Mouse (Mus musculus): ENCODE measurements around the gene Smarcc1. TPM values are rescaled to one million over a fixed set of nuclear protein-coding genes. Genes with fewer than 3 reads are reported as not detected.
"Not testable (repeated sequence)": the region's sequence is repeated elsewhere in the genome, so short reads cannot be mapped to it uniquely, and the experiment has no call there.

Gene Smarcc1
- polyA plus RNA-seq, 1 experiment from 2014 or later = 96.3 TPM

DNA sequence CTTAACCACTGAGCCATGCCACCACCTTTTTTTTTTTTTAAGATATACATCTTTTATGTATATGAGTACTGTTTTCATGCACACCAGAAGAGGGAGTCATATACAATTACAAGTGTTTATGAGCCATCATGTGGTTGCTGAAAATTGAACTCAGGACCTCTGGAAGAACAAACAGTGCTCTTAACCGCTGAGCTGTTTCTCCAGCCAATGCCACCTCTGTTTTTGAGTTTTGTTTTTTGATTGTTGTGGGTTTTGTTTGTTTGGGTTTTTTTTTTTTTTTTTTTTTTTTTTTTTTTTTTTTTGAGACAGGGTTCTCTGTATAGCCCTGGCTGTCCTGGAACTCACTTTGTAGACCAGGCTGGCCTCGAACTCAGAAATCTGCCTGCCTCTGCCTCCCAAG lies 43.0 kb downstream of the Smarcc1 start:
- WGBS = 94% methylated on average over 2 of the region's 2 CpGs
- H3K4me3 ChIP-seq (ENCODE audit: low read length); H3K27me3 ChIP-seq (ENCODE audit: insufficient read depth, low read length); ATAC-seq (ENCODE audit: low FRiP score, low TSS enrichment); H3K9ac ChIP-seq (replicated peaks; ENCODE audit: low read length); H3K4me2 ChIP-seq (replicated peaks; ENCODE audit: low read depth, low read length); H3K4me1 ChIP-seq (ENCODE audit: insufficient read depth, low read length); H3K27ac ChIP-seq (ENCODE audit: low read length); H3K9me3 ChIP-seq (ENCODE audit: low read length): not testable (repeated sequence)
- H3K36me3 ChIP-seq (ENCODE audit: insufficient read depth, low read length) = peaks cover 57% of the 10 kb centered on the region

DNA sequence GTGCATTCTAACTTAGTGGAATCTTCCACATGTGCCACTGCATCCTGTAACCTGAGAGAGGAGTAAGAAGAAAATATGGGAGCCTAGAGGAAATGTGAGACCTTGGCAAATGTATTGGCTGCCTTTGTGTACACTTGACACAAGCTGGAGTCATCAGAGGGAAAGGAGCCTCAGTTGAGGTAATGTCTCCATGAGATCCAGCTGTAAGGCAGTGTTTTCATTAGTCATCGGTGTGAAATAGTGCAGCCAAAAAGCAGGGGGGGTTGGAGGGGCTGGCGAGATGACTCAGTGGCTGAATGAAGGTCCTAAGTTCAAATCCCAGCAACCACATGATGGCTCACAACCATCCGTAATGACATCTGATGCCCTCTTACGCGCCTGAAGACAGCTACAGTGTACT lies 44.9 kb downstream of the Smarcc1 start:
- 77% methylated on average over 5 of the region's 5 CpGs for WGBS
- H3K36me3 ChIP-seq (ENCODE audit: insufficient read depth, low read length) = peaks cover 51% of the 10 kb centered on the region

DNA sequence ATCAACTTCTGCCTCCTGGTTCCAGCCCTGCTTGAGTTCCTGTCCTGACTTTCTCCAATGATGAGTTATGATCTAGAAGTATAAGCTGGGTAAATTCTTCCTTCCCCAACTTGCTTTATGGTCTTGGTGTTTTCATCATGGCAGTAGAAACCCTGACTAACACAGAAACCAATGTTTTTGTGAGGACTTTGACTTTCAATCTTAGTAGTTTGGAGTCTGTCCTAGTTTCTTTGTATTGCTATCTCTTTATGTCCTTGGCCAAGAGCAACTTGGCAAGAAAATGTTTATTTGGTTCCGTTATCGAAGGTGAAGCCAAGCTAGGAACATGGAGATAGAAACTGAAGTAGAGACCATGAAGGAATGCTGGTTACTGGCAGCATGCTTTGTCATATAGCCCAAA lies 45.6 kb downstream of the Smarcc1 start:
- Histone ChIP-seq H3K4me3 (ENCODE audit: low read length) (no peak overlapping the region), H3K27me3 (ENCODE audit: insufficient read depth, low read length) (no peaks in the 10 kb centered on the region), H3K4me1 (ENCODE audit: insufficient read depth, low read length) (no peaks in the 10 kb centered on the region), H3K27ac (ENCODE audit: low read length) (no peak overlapping the region), H3K9ac (replicated peaks; ENCODE audit: low read length) (no peak overlapping the region), H3K4me2 (replicated peaks; ENCODE audit: low read depth, low read length) (no peak overlapping the region), H3K9me3 (ENCODE audit: low read length) (no peaks in the 10 kb centered on the region), H3K36me3 (ENCODE audit: insufficient read depth, low read length) (peaks cover 52% of the 10 kb centered on the region)
- no peak for ATAC-seq (ENCODE audit: low FRiP score, low TSS enrichment)
- 90% methylated on average over 2 of the region's 2 CpGs for WGBS

More for the DNA sequence above, 44.9 kb downstream of the Smarcc1 start:
- H3K9me3 ChIP-seq (ENCODE audit: low read length) = no peaks in the 10 kb centered on the region
- H3K4me3 ChIP-seq (ENCODE audit: low read length) = no peak overlapping the region
- ATAC-seq (ENCODE audit: low FRiP score, low TSS enrichment) = no peak
- H3K27me3 ChIP-seq (ENCODE audit: insufficient read depth, low read length) = no peaks in the 10 kb centered on the region
- H3K4me2 ChIP-seq (replicated peaks; ENCODE audit: low read depth, low read length) = no peak overlapping the region
- H3K27ac ChIP-seq (ENCODE audit: low read length) = no peak overlapping the region
- no peak overlapping the region for H3K9ac ChIP-seq (replicated peaks; ENCODE audit: low read length)
- no peaks in the 10 kb centered on the region for H3K4me1 ChIP-seq (ENCODE audit: insufficient read depth, low read length)

DNA sequence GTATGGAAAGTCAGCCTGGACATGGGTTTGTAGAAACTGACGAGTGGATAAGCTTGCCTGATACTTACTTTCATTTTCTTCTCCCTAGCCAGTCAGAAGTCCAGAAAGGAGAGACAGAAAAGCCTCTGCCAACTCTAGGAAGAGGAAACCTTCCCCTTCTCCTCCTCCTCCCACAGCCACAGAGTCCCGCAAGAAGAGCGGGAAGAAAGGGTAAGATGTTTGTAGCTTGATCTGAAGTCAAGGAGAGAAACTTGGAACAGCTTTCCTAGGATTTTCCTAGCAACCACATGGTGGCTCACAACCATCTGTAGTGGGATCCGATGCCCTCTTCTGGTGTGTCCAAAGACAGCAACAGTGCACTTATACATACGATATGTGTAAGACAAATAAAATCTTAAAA lies 53.4 kb downstream of the Smarcc1 start:
- H3K4me1 ChIP-seq (ENCODE audit: insufficient read depth, low read length) = no peaks in the 10 kb centered on the region
- 89% methylated on average over 5 of the region's 5 CpGs for WGBS
- no peak overlapping the region for H3K27ac ChIP-seq (ENCODE audit: low read length)
- ATAC-seq (ENCODE audit: low FRiP score, low TSS enrichment) = no peak
- no peak overlapping the region for H3K9ac ChIP-seq (replicated peaks; ENCODE audit: low read length)
- H3K9me3 ChIP-seq (ENCODE audit: low read length) = no peaks in the 10 kb centered on the region
- H3K27me3 ChIP-seq (ENCODE audit: insufficient read depth, low read length) = no peaks in the 10 kb centered on the region
- peaks cover 53% of the 10 kb centered on the region for H3K36me3 ChIP-seq (ENCODE audit: insufficient read depth, low read length)
- H3K4me3 ChIP-seq (ENCODE audit: low read length) = no peak overlapping the region
- no peak overlapping the region for H3K4me2 ChIP-seq (replicated peaks; ENCODE audit: low read depth, low read length)

DNA sequence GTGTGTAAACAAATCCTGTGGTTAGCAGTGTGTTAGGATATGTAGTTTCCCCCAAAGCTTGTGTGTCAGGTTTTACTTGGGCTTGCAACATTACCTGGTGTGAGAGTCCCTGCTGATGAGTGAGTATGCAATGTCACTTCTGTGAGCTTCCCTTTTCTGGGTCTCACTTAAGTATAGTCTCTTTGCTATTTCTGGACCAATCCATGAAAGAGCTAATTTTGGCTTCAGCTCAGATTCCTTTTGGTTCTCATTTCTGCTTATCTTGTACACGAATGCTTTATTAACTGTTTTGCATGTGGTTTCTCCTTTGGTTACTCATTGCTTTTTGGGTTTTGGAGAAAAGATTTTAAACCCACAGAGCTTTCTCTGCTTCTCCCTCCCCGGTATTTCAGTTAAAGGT lies 82.4 kb downstream of the Smarcc1 start:
- peaks cover 69% of the 10 kb centered on the region for H3K36me3 ChIP-seq (ENCODE audit: insufficient read depth, low read length)
- H3K27ac ChIP-seq (ENCODE audit: low read length) = no peak overlapping the region
- no peaks in the 10 kb centered on the region for H3K4me1 ChIP-seq (ENCODE audit: insufficient read depth, low read length)
- H3K4me2 ChIP-seq (replicated peaks; ENCODE audit: low read depth, low read length) = no peak overlapping the region
- no peaks in the 10 kb centered on the region for H3K27me3 ChIP-seq (ENCODE audit: insufficient read depth, low read length)
- no peak overlapping the region for H3K9ac ChIP-seq (replicated peaks; ENCODE audit: low read length)
- H3K9me3 ChIP-seq (ENCODE audit: low read length) = no peaks in the 10 kb centered on the region
- no peak for ATAC-seq (ENCODE audit: low FRiP score, low TSS enrichment)
- WGBS = 87% methylated on average over 2 of the region's 2 CpGs
- H3K4me3 ChIP-seq (ENCODE audit: low read length) = no peak overlapping the region

DNA sequence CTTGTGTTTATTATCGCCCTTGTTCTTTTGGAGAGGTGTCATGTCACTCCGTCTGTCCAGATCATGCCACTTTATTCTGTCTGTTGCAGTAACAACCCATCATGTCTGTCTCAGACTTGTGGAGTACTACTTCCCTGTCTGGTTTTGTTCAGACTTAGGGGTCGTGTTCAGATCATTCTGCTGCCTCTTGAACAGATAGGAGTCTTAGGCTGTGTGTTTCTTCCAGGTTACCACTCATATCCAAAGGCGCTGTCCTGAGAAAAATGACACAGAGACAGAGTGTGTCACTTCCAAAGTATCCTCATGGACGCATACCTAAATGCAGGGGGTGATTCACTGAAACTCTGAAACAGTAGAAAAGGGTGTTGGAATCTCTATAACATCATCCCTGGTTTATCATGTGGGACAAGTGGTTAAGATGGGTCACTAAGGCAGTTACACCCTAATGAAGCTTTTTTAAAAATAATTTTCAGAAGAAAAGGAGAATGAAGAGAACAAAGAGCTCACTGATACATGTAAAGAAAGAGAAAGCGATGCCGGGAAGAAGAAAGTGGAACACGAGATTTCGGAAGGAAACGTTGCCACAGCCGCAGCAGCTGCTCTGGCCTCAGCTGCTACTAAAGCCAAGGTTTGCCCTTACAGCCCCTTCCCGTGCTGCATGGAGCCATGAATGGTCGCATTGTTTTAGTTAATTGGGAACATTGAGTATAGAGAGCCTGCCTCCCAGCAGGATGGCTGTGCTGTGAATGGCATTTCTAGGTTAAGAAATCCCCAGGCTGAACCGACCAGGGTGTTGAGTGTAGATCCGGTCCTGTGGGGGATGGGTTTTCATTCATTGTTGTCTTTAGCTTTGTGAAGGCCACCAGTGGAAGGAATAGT lies 88.3 kb downstream of the Smarcc1 start:
- no peaks in the 10 kb centered on the region for H3K4me1 ChIP-seq (ENCODE audit: insufficient read depth, low read length)
- ATAC-seq (ENCODE audit: low FRiP score, low TSS enrichment) = no peak
- no peak overlapping the region for H3K9ac ChIP-seq (replicated peaks; ENCODE audit: low read length)
- H3K4me2 ChIP-seq (replicated peaks; ENCODE audit: low read depth, low read length) = no peak overlapping the region
- H3K4me3 ChIP-seq (ENCODE audit: low read length) = no peak overlapping the region
- H3K36me3 ChIP-seq (ENCODE audit: insufficient read depth, low read length) = peaks cover 72% of the 10 kb centered on the region
- no peaks in the 10 kb centered on the region for H3K27me3 ChIP-seq (ENCODE audit: insufficient read depth, low read length)
- H3K27ac ChIP-seq (ENCODE audit: low read length) = no peak overlapping the region
- H3K9me3 ChIP-seq (ENCODE audit: low read length) = no peaks in the 10 kb centered on the region
- WGBS = 80% methylated on average over 15 of the region's 15 CpGs

GRCm38 (mm10) chr9:110206437-110206836 lies 88.9 kb downstream of the Smarcc1 start:
- no peak for ATAC-seq (ENCODE audit: low FRiP score, low TSS enrichment)
- H3K27ac ChIP-seq (ENCODE audit: low read length) = no peak overlapping the region
- H3K9me3 ChIP-seq (ENCODE audit: low read length) = no peaks in the 10 kb centered on the region
- 95% methylated on average over 2 of the region's 2 CpGs for WGBS
- no peaks in the 10 kb centered on the region for H3K27me3 ChIP-seq (ENCODE audit: insufficient read depth, low read length)
- H3K9ac ChIP-seq (replicated peaks; ENCODE audit: low read length) = no peak overlapping the region
- no peak overlapping the region for H3K4me3 ChIP-seq (ENCODE audit: low read length)
- no peaks in the 10 kb centered on the region for H3K4me1 ChIP-seq (ENCODE audit: insufficient read depth, low read length)
- peaks cover 74% of the 10 kb centered on the region for H3K36me3 ChIP-seq (ENCODE audit: insufficient read depth, low read length)
- no peak overlapping the region for H3K4me2 ChIP-seq (replicated peaks; ENCODE audit: low read depth, low read length)

GRCm38 (mm10) chr9:110208265-110208664 lies 90.8 kb downstream of the Smarcc1 start:
- Histone ChIP-seq H3K9me3 (ENCODE audit: low read length) (no peaks in the 10 kb centered on the region), H3K27me3 (ENCODE audit: insufficient read depth, low read length) (no peaks in the 10 kb centered on the region), H3K4me2 (replicated peaks; ENCODE audit: low read depth, low read length) (no peak overlapping the region), H3K36me3 (ENCODE audit: insufficient read depth, low read length) (peaks cover 75% of the 10 kb centered on the region), H3K4me3 (ENCODE audit: low read length) (no peak overlapping the region), H3K4me1 (ENCODE audit: insufficient read depth, low read length) (no peaks in the 10 kb centered on the region), H3K27ac (ENCODE audit: low read length) (no peak overlapping the region), H3K9ac (replicated peaks; ENCODE audit: low read length) (no peak overlapping the region)
- 67% methylated on average over 7 of the region's 7 CpGs for WGBS
- no peak for ATAC-seq (ENCODE audit: low FRiP score, low TSS enrichment)

- Histone ChIP-seq H3K4me3 (ENCODE audit: low read length) (no peak overlapping the region), H3K9ac (replicated peaks; ENCODE audit: low read length) (no peak overlapping the region), H3K27me3 (ENCODE audit: insufficient read depth, low read length) (no peaks in the 10 kb centered on the region), H3K4me2 (replicated peaks; ENCODE audit: low read depth, low read length) (no peak overlapping the region), H3K4me1 (ENCODE audit: insufficient read depth, low read length) (no peaks in the 10 kb centered on the region), H3K27ac (ENCODE audit: low read length) (no peak overlapping the region), H3K9me3 (ENCODE audit: low read length) (no peaks in the 10 kb centered on the region), H3K36me3 (ENCODE audit: insufficient read depth, low read length) (peaks cover 71% of the 10 kb centered on the region)
- no peak for ATAC-seq (ENCODE audit: low FRiP score, low TSS enrichment)
- 89% methylated on average over 3 of the region's 3 CpGs for WGBS
Measured at GRCm38 (mm10) chr9:110208967-110209366, 91.5 kb downstream of the Smarcc1 start.

GRCm38 (mm10) chr9:110224273-110224672 lies 106.8 kb downstream of the Smarcc1 start:
- no peaks in the 10 kb centered on the region for H3K9me3 ChIP-seq (ENCODE audit: low read length)
- H3K36me3 ChIP-seq (ENCODE audit: insufficient read depth, low read length) = peaks cover 41% of the 10 kb centered on the region
- H3K4me1 ChIP-seq (ENCODE audit: insufficient read depth, low read length) = no peaks in the 10 kb centered on the region
- no peak overlapping the region for H3K4me3 ChIP-seq (ENCODE audit: low read length)
- 92% methylated on average over 4 of the region's 4 CpGs for WGBS
- H3K9ac ChIP-seq (replicated peaks; ENCODE audit: low read length) = no peak overlapping the region
- no peaks in the 10 kb centered on the region for H3K27me3 ChIP-seq (ENCODE audit: insufficient read depth, low read length)
- H3K4me2 ChIP-seq (replicated peaks; ENCODE audit: low read depth, low read length) = no peak overlapping the region
- H3K27ac ChIP-seq (ENCODE audit: low read length) = no peak overlapping the region
- no peak for ATAC-seq (ENCODE audit: low FRiP score, low TSS enrichment)
